Mouse (Mus musculus): ENCODE measurements around the gene Cd300a. TPM values are rescaled to one million over a fixed set of nuclear protein-coding genes. Genes with fewer than 3 reads are reported as not detected.

The Cd300a gene
- polyA plus RNA-seq, 1 experiment, result 5.2 TPM

- peak overlapping the region; percentile 29; the same call in 1 of the 2 replicates for H3K27ac ChIP-seq (ENCODE audit: insufficient read depth, low read length)
- no peak for DNase-seq
- no peak for TF ChIP-seq POLR2A (IDR thresholded peaks at IDR 0.05; ENCODE audit: borderline replicate concordance, insufficient read depth, low read length)
- TF ChIP-seq CTCF (IDR thresholded peaks at IDR 0.05; ENCODE audit: borderline replicate concordance, insufficient read depth, low read depth, low read length), result no peak
- no peak overlapping the region for H3K4me3 ChIP-seq (replicated peaks; ENCODE audit: insufficient read depth, low read depth, low read length)
- WGBS, result 24% methylated on average over 2 of the region's 2 CpGs
- H3K4me1 ChIP-seq (ENCODE audit: control insufficient read depth, insufficient read depth, low read length), result peaks cover 35% of the 10 kb centered on the region
- H3K27me3 ChIP-seq (ENCODE audit: control insufficient read depth, insufficient read depth, low read length), result no peaks in the 10 kb centered on the region
Observed at GRCm38 (mm10) chr11:114876621-114877020, 13.2 kb upstream of the Cd300a start.

GRCm38 (mm10) chr11:114877145-114877544 is 12.7 kb upstream of the Cd300a start:
- peak; percentile 91 for TF ChIP-seq CTCF (IDR thresholded peaks at IDR 0.05; ENCODE audit: borderline replicate concordance, insufficient read depth, low read depth, low read length)
- no peak for TF ChIP-seq POLR2A (IDR thresholded peaks at IDR 0.05; ENCODE audit: borderline replicate concordance, insufficient read depth, low read length)
- Histone ChIP-seq H3K27me3 (ENCODE audit: control insufficient read depth, insufficient read depth, low read length) (no peaks in the 10 kb centered on the region), H3K4me3 (replicated peaks; ENCODE audit: insufficient read depth, low read depth, low read length) (no peak overlapping the region), H3K4me1 (ENCODE audit: control insufficient read depth, insufficient read depth, low read length) (peaks cover 32% of the 10 kb centered on the region), H3K27ac (ENCODE audit: insufficient read depth, low read length) (no peak overlapping the region)
- DNase-seq, result peak; percentile 82 to 83
- 29% methylated on average over 3 of the region's 3 CpGs for WGBS

- TF ChIP-seq CTCF (IDR thresholded peaks at IDR 0.05; ENCODE audit: borderline replicate concordance, insufficient read depth, low read depth, low read length), result no peak
- Histone ChIP-seq H3K27ac (ENCODE audit: insufficient read depth, low read length) (no peak overlapping the region), H3K4me1 (ENCODE audit: control insufficient read depth, insufficient read depth, low read length) (peaks cover 28% of the 10 kb centered on the region), H3K27me3 (ENCODE audit: control insufficient read depth, insufficient read depth, low read length) (no peaks in the 10 kb centered on the region), H3K4me3 (replicated peaks; ENCODE audit: insufficient read depth, low read depth, low read length) (no peak overlapping the region)
- no peak for DNase-seq
- WGBS, result 71% methylated on average over 2 of the region's 2 CpGs
Observed at GRCm38 (mm10) chr11:114879666-114880065, 10.2 kb upstream of the Cd300a start.

GRCm38 (mm10) chr11:114880185-114880584 is 9.7 kb upstream of the Cd300a start:
- Histone ChIP-seq H3K4me3 (replicated peaks; ENCODE audit: insufficient read depth, low read depth, low read length) (no peak overlapping the region), H3K4me1 (ENCODE audit: control insufficient read depth, insufficient read depth, low read length) (peaks cover 23% of the 10 kb centered on the region), H3K27me3 (ENCODE audit: control insufficient read depth, insufficient read depth, low read length) (no peaks in the 10 kb centered on the region), H3K27ac (ENCODE audit: insufficient read depth, low read length) (no peak overlapping the region)
- no peak for DNase-seq
- no peak for TF ChIP-seq CTCF (IDR thresholded peaks at IDR 0.05; ENCODE audit: borderline replicate concordance, insufficient read depth, low read depth, low read length)
- no peak for TF ChIP-seq POLR2A (IDR thresholded peaks at IDR 0.05; ENCODE audit: borderline replicate concordance, insufficient read depth, low read length)

GRCm38 (mm10) chr11:114880589-114880988 is 9.3 kb upstream of the Cd300a start:
- H3K4me3 ChIP-seq (replicated peaks; ENCODE audit: insufficient read depth, low read depth, low read length), result no peak overlapping the region
- H3K27ac ChIP-seq (ENCODE audit: insufficient read depth, low read length), result no peak overlapping the region
- H3K27me3 ChIP-seq (ENCODE audit: control insufficient read depth, insufficient read depth, low read length), result no peaks in the 10 kb centered on the region
- peaks cover 20% of the 10 kb centered on the region for H3K4me1 ChIP-seq (ENCODE audit: control insufficient read depth, insufficient read depth, low read length)
- TF ChIP-seq CTCF (IDR thresholded peaks at IDR 0.05; ENCODE audit: borderline replicate concordance, insufficient read depth, low read depth, low read length) (peak; percentile 64), POLR2A (IDR thresholded peaks at IDR 0.05; ENCODE audit: borderline replicate concordance, insufficient read depth, low read length) (no peak)
- WGBS, result 14% methylated on average over 1 of the region's 1 CpGs
- peak in 1 of 2 experiments; percentile 33 for DNase-seq

- peak; percentile 59 to 69 for DNase-seq
- Histone ChIP-seq H3K4me1 (ENCODE audit: control insufficient read depth, insufficient read depth, low read length) (peaks cover 16% of the 10 kb centered on the region), H3K27ac (ENCODE audit: insufficient read depth, low read length) (no peak overlapping the region), H3K27me3 (ENCODE audit: control insufficient read depth, insufficient read depth, low read length) (no peaks in the 10 kb centered on the region), H3K4me3 (replicated peaks; ENCODE audit: insufficient read depth, low read depth, low read length) (no peak overlapping the region)
- WGBS, result 80% methylated on average over 4 of the region's 4 CpGs
- TF ChIP-seq POLR2A (IDR thresholded peaks at IDR 0.05; ENCODE audit: borderline replicate concordance, insufficient read depth, low read length) (no peak), CTCF (IDR thresholded peaks at IDR 0.05; ENCODE audit: borderline replicate concordance, insufficient read depth, low read depth, low read length) (no peak)
Observed at GRCm38 (mm10) chr11:114883251-114883789, 6.5 kb upstream of the Cd300a start.

- 21% methylated on average over 4 of the region's 4 CpGs for WGBS
- Histone ChIP-seq H3K27ac (ENCODE audit: insufficient read depth, low read length) (no peak overlapping the region), H3K4me3 (replicated peaks; ENCODE audit: insufficient read depth, low read depth, low read length) (no peak overlapping the region), H3K27me3 (ENCODE audit: control insufficient read depth, insufficient read depth, low read length) (no peaks in the 10 kb centered on the region), H3K4me1 (ENCODE audit: control insufficient read depth, insufficient read depth, low read length) (peaks cover 16% of the 10 kb centered on the region)
- no peak for TF ChIP-seq CTCF (IDR thresholded peaks at IDR 0.05; ENCODE audit: borderline replicate concordance, insufficient read depth, low read depth, low read length)
- TF ChIP-seq POLR2A (IDR thresholded peaks at IDR 0.05; ENCODE audit: borderline replicate concordance, insufficient read depth, low read length), result no peak
- DNase-seq, result peak; percentile 72 to 75
Observed at GRCm38 (mm10) chr11:114884380-114885100, 5.3 kb upstream of the Cd300a start.

GRCm38 (mm10) chr11:114890542-114890941 is 701 bp downstream of the Cd300a start:
- Histone ChIP-seq H3K4me3 (replicated peaks; ENCODE audit: insufficient read depth, low read depth, low read length) (no peak overlapping the region), H3K4me1 (ENCODE audit: control insufficient read depth, insufficient read depth, low read length) (no peaks in the 10 kb centered on the region), H3K27ac (ENCODE audit: insufficient read depth, low read length) (no peak overlapping the region), H3K27me3 (ENCODE audit: control insufficient read depth, insufficient read depth, low read length) (no peaks in the 10 kb centered on the region)
- DNase-seq, result no peak
- WGBS, result 42% methylated on average over 5 of the region's 5 CpGs
- TF ChIP-seq POLR2A (IDR thresholded peaks at IDR 0.05; ENCODE audit: borderline replicate concordance, insufficient read depth, low read length) (no peak), CTCF (IDR thresholded peaks at IDR 0.05; ENCODE audit: borderline replicate concordance, insufficient read depth, low read depth, low read length) (no peak)
